Mouse (Mus musculus) limb, embryonic 12.5 days (tissue): ENCODE measurements around the gene Armcx6. TPM values are rescaled to one million over a fixed set of nuclear protein-coding genes. Genes with fewer than 3 reads are reported as not detected.
"Not testable (repeated sequence)": the region's sequence is repeated elsewhere in the genome, so short reads cannot be mapped to it uniquely, and the experiment has no call there.

Source experiments
- ATAC-seq: fragments of 200-750 bp; cut with Nextera tagmentation; 2 replicates; pipeline ENCODE4 v1.8.0; 2017; ENCODE audit warnings: low read depth, moderate TSS enrichment; ENCODE audit not compliant: insufficient number of reproducible peaks, insufficient read depth, low FRiP score, low TSS enrichment
- H3K27ac ChIP-seq: fragments of 300-500 bp; sonication (generic); 2 replicates; pipeline ENCODE4 v1.5.1; 2016; ENCODE audit warnings: mild to moderate bottlenecking, moderate library complexity
- H3K27me3 ChIP-seq: fragments of 300-500 bp; sonication (generic); 2 replicates; pipeline ENCODE4 v1.6.1; 2016; ENCODE audit warnings: mild to moderate bottlenecking, moderate library complexity
- H3K36me3 ChIP-seq: fragments of 300-500 bp; sonication (generic); 2 replicates; pipeline ENCODE4 v1.6.1; 2016; ENCODE audit warnings: mild to moderate bottlenecking, moderate library complexity
- H3K4me1 ChIP-seq: fragments of 300-500 bp; sonication (generic); replicated peaks from 2 replicates; pipeline ENCODE4 v1.6.1; 2016
- H3K4me2 ChIP-seq: fragments of 300-500 bp; sonication (generic); 2 replicates; pipeline ENCODE4 v1.6.1; 2016; ENCODE audit warnings: mild to moderate bottlenecking, moderate library complexity
- H3K4me3 ChIP-seq: fragments of 300-500 bp; sonication (generic); replicated peaks from 2 replicates; pipeline ENCODE4 v1.5.1; 2016; ENCODE audit warnings: mild to moderate bottlenecking
- H3K9ac ChIP-seq: fragments of 300-500 bp; sonication (generic); replicated peaks from 2 replicates; pipeline ENCODE4 v1.6.1; 2016; ENCODE audit warnings: mild to moderate bottlenecking, moderate library complexity
- H3K9me3 ChIP-seq: fragments of 300-500 bp; sonication (generic); 2 replicates; pipeline ENCODE4 v1.6.1; 2016; ENCODE audit warnings: mild to moderate bottlenecking, moderate library complexity
- WGBS: fragments of 180-500 bp; shearing (Covaris S2); methylation state at CpG from one replicate; pipeline ENCODE4 v1.1.7; 2016; 5-methylcytosine and 5-hydroxymethylcytosine counted together
- microRNA-seq: library from miRNA; unstranded; fragments of <30 nt; microRNA quantifications from one replicate; pipeline ENCODE4, GENCODE M21; 2017
- polyA plus RNA-seq: library from polyadenylated mRNA; unstranded; fragments of >200 nt; fragmentation: Nextera tagmentation; extraction: Ambion mirVana; gene quantifications from 2 replicates; pipeline ENCODE4 v1.2.1, GENCODE M21; 2016

The Armcx6 gene
- polyA plus RNA-seq, 1 experiment from 2014 or later, result 31.0 TPM

GRCm38 (mm10) chrX:134737796-134738195 is 13.4 kb downstream of the Armcx6 start:
- H3K9ac ChIP-seq, result no peak overlapping the region
- no peaks in the 10 kb centered on the region for H3K4me1 ChIP-seq
- H3K36me3 ChIP-seq, result no peaks in the 10 kb centered on the region
- H3K9me3 ChIP-seq, result no peaks in the 10 kb centered on the region
- peaks cover 35% of the 10 kb centered on the region for H3K27me3 ChIP-seq
- H3K4me3 ChIP-seq, result no peak overlapping the region
- 94% methylated on average over 1 of the region's 1 CpGs for WGBS
- ATAC-seq, result no peak
- H3K4me2 ChIP-seq, result no peak overlapping the region
- no peak overlapping the region for H3K27ac ChIP-seq

GRCm38 (mm10) chrX:134729778-134730177 is 21.4 kb downstream of the Armcx6 start:
- no peak overlapping the region for H3K9ac ChIP-seq
- peaks cover 16% of the 10 kb centered on the region for H3K27me3 ChIP-seq
- H3K27ac ChIP-seq, result no peak overlapping the region
- H3K4me1 ChIP-seq, result no peaks in the 10 kb centered on the region
- no peaks in the 10 kb centered on the region for H3K36me3 ChIP-seq
- no peak for ATAC-seq
- H3K4me3 ChIP-seq, result no peak overlapping the region
- no peak overlapping the region for H3K4me2 ChIP-seq
- WGBS, result 52% methylated on average over 4 of the region's 4 CpGs
- H3K9me3 ChIP-seq, result no peaks in the 10 kb centered on the region

GRCm38 (mm10) chrX:134723762-134724161 is 27.5 kb downstream of the Armcx6 start:
- H3K36me3 ChIP-seq, result peaks cover 13% of the 10 kb centered on the region; the same call in 1 of the 2 replicates
- 0 out of 2 replicates have a peak overlapping the region, but pooled peaks have one; percentile 35 for H3K27ac ChIP-seq
- H3K4me1 ChIP-seq, H3K9me3 ChIP-seq, H3K4me3 ChIP-seq, ATAC-seq, H3K27me3 ChIP-seq, H3K9ac ChIP-seq, H3K4me2 ChIP-seq: not testable (repeated sequence)
- WGBS, result 65% methylated on average over 1 of the region's 2 CpGs

- H3K27ac ChIP-seq, result peak overlapping the region; percentile 91
- H3K36me3 ChIP-seq, result peaks cover 13% of the 10 kb centered on the region; the same call in 1 of the 2 replicates
- no peaks in the 10 kb centered on the region for H3K9me3 ChIP-seq
- peak overlapping the region; percentile 52 for H3K4me3 ChIP-seq
- H3K4me1 ChIP-seq, result no peaks in the 10 kb centered on the region
- H3K9ac ChIP-seq, result peak overlapping the region; percentile 60
- peak overlapping the region; percentile 51 for H3K4me2 ChIP-seq
- peak; percentile 63 for ATAC-seq
- H3K27me3 ChIP-seq, result peaks cover 21% of the 10 kb centered on the region
- 26% methylated on average over 14 of the region's 14 CpGs for WGBS
Observed at GRCm38 (mm10) chrX:134718524-134718923, 32.7 kb downstream of the Armcx6 start.

- peak; percentile 89 for ATAC-seq
- Histone ChIP-seq H3K36me3 (peaks cover 13% of the 10 kb centered on the region; the same call in 1 of the 2 replicates), H3K27ac (peak within 1 kb of the TSS; percentile 91), H3K9ac (peak within 1 kb of the TSS; percentile 60), H3K9me3 (no peaks in the 10 kb centered on the region), H3K27me3 (peaks cover 21% of the 10 kb centered on the region), H3K4me2 (peak within 1 kb of the TSS; percentile 51), H3K4me3 (peak within 1 kb of the TSS; percentile 52), H3K4me1 (no peaks in the 10 kb centered on the region)
- WGBS, result 15% methylated on average over 16 of the region's 16 CpGs
Observed at GRCm38 (mm10) chrX:134717752-134718308, 33.4 kb downstream of the Armcx6 start, which contains the start of gene Armcx1. Gene Armcx1 (plus strand): TSS chrX:134717963.

- Histone ChIP-seq H3K36me3 (peaks cover 13% of the 10 kb centered on the region; the same call in 1 of the 2 replicates), H3K9ac (no peak overlapping the region), H3K27ac (no peak overlapping the region), H3K4me3 (no peak overlapping the region), H3K9me3 (no peaks in the 10 kb centered on the region), H3K27me3 (peaks cover 16% of the 10 kb centered on the region), H3K4me2 (no peak overlapping the region), H3K4me1 (no peaks in the 10 kb centered on the region)
- no peak for ATAC-seq
- 59% methylated on average over 3 of the region's 3 CpGs for WGBS
Observed at GRCm38 (mm10) chrX:134716863-134717262, 34.4 kb downstream of the Armcx6 start.

Small RNA genes within 50 kb of the gene (microRNA-seq; reads per million reads assigned to microRNA genes)
- gene Mir7093, result not detected

Other genes with a start within 250 kb of the Armcx6 start
- gene Timm8a1, start 209.6 kb downstream of the Armcx6 start, polyA plus RNA-seq, result 67.8 and 68.1 TPM in 2 replicates
- gene Btk, start 167.8 kb downstream of the Armcx6 start, polyA plus RNA-seq, result 0.99 and 1.4 TPM in 2 replicates
- gene Rpl36a, start 165.8 kb downstream of the Armcx6 start, polyA plus RNA-seq, result 418 and 426 TPM in 2 replicates
- gene Gla, start 150.3 kb downstream of the Armcx6 start, polyA plus RNA-seq, result 4.3 and 5.4 TPM in 2 replicates
- gene Hnrnph2, start 150.2 kb downstream of the Armcx6 start, polyA plus RNA-seq, result 166 and 176 TPM in 2 replicates
- 7.3 and 7.6 TPM in 2 replicates for gene Armcx4, start 64.9 kb downstream of the Armcx6 start, polyA plus RNA-seq
- 59.1 and 66.5 TPM in 2 replicates for gene Armcx1, start 33.5 kb downstream of the Armcx6 start, polyA plus RNA-seq
- gene Armcx3, start 5.2 kb upstream of the Armcx6 start, polyA plus RNA-seq, result 60.1 and 63.6 TPM in 2 replicates
- 85.2 and 90.7 TPM in 2 replicates for gene Armcx2, start 57.8 kb upstream of the Armcx6 start, polyA plus RNA-seq
- gene Nxf2, start 213.3 kb upstream of the Armcx6 start, polyA plus RNA-seq, result 1.1 and 1.3 TPM in 2 replicates